Mouse (Mus musculus) naive thymus-derived CD4-positive, alpha-beta T cell, adult 2 months (primary cell): Measurements from ENCODE around the gene Arih1.
"Not testable (repeated sequence)": the region's sequence is repeated elsewhere in the genome, so short reads cannot be mapped to it uniquely, and the experiment has no call there.

Source experiments
- DNase-seq: peaks from one replicate; pipeline ENCODE4 v3.0.0-alpha.2; 2011; ENCODE audit warnings: low read depth

Gene Arih1

DNA sequence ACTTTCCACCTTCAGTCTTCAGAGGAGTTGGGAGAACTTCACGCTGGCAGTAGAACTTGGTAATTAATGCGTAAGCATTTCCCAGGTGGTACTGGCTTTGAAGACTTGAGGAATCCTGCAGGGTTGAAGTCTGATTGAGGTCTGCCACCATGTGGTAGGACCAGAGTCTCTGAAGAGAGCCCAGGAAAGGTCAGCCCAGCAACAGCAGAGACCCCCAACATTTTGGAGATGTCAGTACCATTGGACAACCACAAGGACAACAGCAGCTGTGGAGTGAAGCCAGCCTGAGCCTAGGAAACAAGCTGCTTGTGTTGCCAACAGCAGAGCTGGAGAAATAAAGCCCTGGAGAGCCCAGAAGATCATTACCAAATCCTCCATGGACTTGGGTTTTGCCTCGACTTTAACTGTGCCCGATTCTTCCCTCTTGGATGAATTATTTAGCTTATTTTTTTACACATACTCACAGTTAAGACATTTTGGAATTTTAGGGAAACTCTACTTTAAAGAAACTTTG, 27.4 kb downstream of the Arih1 start:
- DNase-seq, result no peak

DNA sequence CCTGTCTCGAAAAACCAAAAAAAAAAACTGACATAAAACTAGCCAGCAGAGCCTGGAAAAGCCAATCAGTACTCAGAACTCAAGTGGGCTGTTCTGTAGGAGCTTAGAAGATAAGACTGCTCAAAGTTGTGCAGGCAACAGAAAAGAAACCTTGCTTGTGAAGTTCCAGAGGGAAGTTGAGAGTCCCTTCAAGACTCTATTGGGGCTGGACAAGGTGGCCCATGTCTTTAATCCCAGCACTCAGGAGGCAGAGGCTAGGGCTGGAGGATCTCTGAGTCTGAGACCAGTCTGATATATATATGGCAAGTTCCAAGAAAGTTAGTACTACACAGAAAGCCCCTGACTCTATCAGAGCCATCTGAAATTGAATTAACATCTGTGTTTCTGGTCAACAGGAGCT, 28.0 kb downstream of the Arih1 start:
- no peak for DNase-seq

DNA sequence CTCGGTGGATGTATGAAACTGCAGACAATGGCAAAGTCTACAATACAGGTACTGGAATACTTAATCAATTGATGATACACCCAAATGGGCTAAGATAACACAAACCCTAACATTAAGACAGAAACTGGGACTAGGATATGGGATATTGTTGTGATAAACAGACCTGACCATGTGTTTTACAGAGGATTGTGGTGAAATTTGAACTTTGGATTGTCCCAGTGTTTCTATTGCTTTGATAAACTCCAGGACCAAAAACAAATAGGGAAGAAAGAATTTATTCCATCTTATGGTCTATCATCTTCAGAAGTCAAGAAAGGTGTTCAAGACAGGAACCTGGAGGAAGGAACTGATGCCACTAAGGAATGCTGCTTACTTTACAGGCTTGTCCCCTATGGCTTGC, 28.7 kb downstream of the Arih1 start:
- no peak for DNase-seq

DNA sequence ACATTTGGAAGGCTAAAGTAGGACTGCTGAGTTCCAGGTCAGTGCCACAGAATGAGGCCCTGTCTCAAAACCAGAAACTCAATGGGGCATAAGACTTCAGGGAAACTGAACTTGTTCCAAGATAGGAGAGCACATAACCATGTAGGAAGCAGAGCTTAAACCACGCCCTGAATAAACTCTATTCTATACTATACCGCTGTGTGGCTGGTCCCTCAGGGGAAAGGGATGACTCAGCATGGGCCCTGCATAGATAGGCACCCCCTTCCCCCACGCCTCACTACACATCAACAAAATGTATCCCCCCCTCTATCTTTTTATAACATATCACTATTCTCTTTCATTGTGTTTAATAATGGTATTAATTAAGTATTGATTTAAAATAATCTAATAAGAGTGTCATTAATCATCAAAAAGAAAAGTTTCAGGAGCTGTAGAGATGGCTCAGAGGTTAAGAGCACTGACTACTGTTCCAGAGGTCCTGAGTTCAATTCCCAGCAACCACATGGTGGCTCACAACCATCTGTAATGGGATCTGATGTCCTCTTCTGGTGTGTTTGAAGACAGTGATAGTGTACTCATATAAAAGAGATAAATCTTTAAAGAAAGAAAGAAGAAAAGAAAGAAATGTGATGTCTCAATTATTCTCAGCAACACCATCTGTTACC, 30.9 kb downstream of the Arih1 start:
- no peak for DNase-seq

DNA sequence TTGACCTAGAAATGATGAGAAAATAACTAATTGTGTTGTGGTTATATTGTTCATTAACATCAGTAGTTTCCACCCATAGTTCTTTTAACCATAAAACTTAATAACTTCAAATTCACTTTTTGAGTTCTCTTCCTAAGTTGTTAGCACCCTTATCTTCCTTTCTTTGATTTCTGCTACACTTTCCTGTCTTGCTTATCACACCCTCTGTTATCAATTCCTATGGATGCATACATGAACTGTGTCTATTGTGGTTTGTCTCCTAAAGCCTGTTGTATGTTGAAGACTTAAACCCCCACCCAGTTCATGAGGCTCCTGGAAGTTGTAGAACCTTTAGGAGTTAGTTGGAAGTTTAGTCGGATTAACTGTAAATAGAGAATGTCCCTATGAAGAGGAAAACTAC, 52.7 kb downstream of the Arih1 start:
- DNase-seq, result no peak

DNA sequence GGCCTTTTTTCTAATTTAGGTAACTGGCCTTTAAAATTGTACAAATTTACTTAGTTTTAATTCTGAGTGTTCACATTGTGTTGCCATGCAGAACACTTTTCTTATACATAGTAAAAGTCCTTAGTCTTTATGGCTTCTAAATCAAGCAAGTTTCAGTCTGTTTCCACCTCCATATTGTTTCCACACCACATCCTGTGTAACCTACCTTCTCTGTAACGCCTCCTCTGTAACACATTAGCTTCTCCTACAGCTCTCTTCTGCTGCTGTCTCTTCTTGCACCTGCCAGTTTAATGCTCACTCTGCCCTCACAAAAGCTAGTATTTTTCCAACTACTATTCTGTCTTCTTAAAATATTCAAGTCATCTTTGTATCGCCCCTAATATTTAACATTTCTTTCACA, 54.8 kb downstream of the Arih1 start:
- peak; percentile 51 for DNase-seq

DNA sequence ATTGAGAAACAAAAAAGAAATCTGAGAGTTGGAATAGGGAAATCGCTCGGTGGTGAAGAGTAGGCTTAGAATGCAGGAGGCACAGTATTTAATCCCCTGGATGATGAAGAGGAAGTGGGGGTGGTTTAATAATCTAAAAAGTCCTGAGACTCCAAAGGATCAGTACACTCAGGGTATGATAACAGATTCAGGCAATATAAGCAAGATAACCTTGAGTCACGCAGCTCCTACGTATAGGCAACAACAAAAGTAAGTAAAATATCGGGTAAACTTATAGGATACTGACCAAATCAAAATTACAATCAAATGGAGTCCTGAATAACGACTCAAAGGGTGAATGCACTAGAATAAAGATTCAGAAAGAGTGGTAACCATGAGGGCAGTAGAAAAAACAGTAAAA, 65.9 kb downstream of the Arih1 start:
- DNase-seq, result no peak

DNA sequence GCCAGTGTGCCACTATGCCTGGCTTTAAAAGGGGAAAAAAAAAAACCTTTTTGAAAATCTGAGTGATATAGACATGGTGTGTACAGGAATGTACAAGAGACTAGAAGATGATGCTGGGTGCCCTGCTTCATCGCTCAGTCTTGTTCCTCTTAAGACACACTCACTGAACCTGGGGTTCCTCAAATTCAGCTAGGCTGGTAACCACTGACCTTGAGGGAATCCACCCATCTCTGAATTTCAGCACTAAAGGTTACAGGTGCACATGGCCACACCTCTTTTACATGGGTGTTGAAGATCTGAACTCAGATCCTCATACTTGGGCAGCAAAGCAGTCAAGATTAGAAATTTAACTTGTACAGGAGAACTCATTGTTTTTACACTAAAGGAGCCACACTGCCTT, 79.1 kb downstream of the Arih1 start:
- DNase-seq, result no peak

DNA sequence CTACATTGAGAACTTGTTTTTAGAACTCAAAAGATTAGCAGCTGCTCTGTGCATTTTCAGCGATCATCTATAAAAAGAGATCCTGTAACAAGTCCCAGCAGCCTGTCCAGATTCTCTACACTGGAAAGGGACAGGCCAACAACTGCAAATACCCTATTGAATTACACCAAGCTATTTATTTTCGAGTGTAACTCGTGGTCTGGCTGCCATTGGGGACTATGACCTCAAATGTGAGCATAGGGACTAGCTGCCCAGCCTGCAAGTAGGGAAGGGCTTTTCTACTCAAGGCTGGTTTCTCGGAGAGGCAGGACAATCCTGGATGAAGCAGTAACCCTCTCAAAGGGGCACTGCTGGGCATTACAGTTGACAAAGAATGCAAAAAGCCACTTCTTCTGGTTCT, 97.3 kb downstream of the Arih1 start:
- DNase-seq, result no peak

DNA sequence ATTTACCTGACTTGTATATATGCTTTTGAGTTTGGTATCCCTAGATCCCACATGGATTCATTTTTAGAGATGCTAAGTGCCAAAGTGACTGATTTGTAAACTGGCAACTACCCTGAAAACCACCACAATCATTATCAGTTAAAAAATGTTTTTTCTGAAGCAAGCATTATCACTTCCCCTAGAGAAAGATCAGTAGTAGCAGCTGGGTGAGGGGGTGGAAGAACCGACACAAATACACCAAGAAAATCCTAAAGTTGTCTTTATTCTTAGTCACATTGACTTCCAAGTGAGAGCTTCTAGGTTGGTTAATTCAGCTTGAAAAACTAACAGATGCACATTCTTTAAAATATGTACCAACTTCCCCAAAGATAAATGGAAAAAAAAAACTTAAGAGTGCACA, 98.1 kb downstream of the Arih1 start:
- DNase-seq, result no peak

DNA sequence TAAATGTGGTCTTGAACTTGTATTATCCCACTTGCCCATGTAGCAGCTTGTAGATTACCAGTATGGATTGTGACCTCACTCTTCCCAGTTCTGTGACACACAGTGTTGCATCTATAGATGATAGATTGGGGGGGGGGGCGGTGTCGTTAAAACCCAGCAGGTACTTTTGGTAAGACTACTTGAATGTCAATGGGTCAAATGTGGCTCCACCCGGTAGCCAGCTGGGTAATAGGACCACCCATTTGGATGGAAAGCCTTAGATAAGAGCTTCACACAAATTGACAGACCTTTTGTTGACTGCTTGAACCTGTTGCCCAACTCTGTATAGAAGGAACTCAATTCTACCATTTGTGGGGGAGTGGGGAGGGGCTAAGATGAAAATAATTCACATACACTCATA, 99.0 kb downstream of the Arih1 start:
- DNase-seq, result no peak

DNA sequence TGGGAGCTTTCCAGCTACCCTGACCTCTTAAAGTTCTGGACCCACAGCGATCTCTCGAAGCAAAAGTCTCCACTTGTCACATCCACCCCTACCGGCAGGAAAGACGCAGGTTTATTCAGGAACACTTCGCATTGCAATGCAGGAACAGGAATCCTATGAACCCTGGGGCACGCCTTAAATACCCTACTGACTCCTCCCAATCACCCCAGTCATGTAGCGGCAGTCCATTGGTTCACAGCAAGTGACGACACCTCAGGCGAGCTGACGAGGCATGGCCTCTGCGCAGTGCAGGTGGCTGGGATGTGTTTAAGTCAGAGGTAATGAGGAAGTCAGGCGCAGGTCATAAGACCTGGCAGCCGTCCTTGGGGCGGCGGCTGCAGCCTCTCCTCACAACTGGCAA, 110.8 kb downstream of the Arih1 start:
- no peak for DNase-seq

DNA sequence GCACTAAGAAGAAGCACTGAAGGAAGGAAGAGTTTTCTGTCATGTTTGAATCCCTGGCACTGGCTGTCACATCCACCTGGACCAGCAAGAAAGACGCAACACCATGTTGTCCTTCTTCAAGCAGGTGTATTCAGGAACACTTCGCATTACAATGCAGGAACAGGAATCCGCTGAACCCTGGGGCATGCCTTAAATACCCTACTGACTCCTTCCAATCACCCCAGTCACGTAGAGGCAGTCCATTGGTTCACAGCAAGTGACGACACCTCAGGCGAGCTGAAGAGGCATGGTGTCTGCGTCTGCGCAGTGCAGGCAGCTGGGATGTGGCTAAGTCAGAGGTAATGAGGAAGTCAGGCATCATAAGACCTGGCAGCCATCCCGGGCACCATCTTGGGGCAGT, 116.8 kb downstream of the Arih1 start:
- DNase-seq, result no peak

DNA sequence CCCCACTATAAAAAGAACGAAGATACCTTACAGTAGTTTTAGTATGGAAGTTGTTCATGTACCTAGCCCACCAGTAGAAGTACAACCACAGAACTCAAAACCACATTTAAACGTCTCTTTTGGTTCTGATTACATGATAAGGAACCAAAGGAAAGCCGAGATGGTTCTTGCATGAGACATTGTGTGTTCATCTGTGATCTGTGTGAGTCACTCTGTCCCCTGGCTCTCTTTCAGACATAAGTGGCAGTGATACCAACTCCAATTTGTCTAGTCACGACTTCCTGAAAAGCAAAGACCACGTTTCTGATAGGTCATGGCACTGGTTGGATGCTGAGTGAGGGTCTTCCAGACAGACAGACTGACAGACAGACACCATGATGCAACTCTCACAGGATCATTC, 117.2 kb downstream of the Arih1 start:
- DNase-seq, result no peak

DNA sequence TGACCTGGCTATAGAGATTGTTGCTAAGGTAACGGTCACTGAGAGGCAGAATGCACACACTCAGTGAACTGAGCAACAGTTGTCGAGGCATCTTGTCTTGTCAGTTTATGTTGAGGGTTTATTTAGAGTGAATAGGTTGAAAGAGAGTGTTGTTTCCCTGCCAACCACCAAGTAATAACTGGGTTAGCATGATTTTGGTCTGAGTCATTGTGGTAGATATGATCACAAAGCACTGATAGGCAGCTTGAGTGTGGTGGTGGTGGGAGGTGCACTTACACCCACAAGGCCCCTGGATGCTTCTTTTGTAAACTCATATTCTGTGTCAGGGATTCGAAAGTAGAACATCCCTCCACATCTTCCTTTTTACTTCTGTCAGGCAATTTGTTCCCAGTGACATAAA, 125.9 kb downstream of the Arih1 start:
- not testable (repeated sequence) for DNase-seq

DNA sequence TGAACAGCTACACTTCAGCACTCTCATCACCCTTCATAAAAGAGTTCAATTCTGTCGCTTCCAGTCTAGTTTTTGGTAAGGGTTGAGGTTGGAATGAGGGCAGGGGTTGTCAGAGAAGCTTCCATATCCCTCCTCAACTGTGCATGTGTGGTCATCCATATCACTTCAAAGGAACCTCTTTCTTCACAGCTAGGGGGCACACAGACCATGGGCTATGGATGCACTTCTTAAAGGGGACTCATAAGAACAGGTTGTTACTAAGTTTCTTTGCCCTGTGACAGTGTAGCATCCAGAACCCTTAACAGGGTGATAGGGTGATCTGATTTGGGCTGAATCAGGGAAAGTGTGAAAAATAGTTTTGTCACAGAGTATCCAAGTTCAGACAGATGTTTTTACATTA, 128.4 kb downstream of the Arih1 start:
- DNase-seq, result not testable (repeated sequence)

DNA sequence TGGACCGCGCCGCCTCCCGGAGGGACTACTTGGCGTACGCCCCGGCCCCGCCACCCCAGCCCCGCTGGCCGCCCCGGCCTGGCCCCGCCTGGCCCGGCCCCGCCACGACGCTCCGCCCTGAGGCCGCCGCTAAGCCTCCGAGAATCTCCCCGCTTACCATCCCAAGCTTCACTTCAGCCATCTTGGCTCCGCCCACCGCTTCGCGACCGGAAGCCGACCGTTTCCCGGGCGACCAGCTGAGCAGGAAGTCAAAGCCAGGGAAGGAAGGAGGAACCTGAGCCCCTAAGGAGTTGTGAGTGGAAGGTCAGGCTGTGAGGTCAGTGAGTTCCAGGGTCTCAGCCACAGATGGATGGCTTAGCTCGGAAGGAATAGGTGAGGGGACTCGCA, 133.2 kb downstream of the Arih1 start, which contains the start of gene Bbs4:
Gene Bbs4, minus strand, starts transcription at position 256 of the 387 bp plus-strand sequence.
- DNase-seq, result peak; percentile 84

DNA sequence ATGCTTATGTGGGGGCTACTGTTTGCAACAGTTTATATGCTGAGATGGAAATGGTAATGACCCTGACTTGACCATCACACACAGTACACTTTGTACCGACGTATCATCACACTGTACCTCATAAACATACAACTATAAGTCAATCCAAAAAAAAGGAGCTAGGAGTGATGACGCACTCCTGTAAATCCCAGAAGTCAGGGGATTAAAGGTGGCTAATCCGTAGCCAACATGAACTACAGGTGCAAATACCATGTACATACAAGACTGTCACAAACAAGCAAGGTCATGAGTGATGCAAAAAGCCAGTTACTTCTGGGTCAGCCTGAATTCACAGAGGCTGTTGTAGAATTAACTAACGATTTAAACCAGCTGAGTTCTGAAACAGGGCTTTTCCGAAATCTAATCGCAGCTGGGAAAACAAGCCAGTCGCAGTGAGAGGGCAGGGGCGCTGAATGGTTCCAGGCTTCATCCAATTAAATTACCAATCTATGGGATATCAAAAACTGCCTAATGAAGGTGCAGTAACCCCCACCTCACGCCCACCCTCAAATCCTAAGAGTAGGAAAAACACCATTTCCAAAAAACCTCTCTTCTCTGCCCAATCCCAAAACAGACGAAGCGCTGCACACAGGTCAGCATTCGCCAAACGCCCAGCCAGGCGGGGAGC, 133.7 kb downstream of the Arih1 start:
- peak; percentile 19 for DNase-seq

DNA sequence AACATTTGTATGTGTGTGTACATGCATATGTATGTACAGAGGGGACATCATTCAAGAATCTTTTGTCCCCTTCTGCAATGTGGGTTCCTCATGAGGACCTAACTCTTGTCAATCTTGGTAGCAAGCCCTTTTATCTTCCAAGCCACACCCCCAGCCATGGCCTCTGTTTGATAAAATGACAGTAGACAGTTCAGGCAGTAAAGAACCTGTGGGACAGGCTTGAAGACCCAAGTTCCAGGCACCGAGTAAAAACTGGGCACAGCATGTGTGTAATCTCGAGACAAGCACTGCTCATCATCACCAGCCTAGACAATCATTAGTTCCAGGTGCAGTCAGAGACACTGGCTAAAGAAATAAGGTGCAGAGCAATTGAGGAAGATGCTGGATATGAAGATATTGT, 140.2 kb downstream of the Arih1 start:
- DNase-seq, result no peak

DNA sequence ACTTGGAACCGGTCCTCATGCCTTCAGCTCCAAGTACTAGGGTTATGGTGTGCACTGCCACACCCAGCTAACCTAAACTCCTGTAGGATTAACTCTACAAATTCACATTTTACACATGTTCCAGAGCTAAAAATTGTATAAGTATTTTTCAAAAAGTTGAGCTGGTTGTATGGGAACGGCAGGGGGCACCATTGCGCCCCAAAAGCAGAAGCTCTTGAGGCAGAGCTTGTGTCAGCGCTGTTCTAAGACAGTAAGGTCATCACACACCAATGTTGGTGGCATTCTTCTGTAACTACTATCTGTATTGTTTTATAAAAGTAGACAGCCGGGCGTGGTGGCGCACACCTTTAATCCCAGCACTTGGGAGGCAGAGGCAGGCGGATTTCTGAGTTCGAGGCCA, 146.4 kb downstream of the Arih1 start:
- peak; percentile 76 for DNase-seq

DNA sequence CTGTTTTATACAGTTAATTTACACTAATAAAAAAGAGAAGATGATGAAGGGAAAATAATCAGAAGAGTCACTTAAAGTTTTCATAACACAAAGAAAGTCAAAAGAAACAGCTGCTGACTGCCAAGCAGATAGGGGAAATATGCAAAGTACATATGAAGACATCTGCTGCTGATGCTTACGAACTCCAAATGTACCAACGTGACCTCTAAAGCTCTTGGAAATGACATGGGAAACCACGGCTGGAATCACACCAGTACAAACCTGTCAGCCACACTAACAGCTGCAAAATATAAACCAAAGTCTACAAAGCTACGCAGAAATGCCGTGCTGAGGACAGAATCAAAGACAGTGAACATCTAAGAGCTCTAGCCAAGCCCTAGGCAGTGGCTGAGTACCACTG, 147.3 kb downstream of the Arih1 start:
- no peak for DNase-seq

DNA sequence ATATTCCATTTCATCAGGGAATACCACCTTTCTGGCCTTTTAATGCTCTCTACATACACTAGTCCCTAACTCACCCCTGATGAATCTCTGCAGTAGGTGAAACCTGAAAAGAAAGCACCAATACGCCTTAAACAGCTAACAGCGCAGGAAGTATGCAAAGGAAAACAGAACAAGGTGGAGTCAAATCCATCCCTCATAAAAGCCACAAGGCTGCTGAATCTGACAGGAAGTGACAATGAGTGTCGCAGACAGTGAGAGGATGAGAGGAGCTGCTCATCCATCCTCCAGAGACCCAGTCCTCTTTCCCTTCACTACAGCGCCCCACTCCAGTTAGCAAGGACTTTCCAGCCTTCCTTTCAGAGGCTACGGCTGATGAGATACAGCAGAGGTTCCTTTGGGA, 148.0 kb downstream of the Arih1 start:
- DNase-seq, result peak; percentile 68
